Mouse (Mus musculus): ENCODE measurements around the gene Lbh. TPM values are rescaled to one million over a fixed set of nuclear protein-coding genes. Genes with fewer than 3 reads are reported as not detected.

Lbh gene
- polyA plus RNA-seq, 1 experiment, result 171 TPM

DNA sequence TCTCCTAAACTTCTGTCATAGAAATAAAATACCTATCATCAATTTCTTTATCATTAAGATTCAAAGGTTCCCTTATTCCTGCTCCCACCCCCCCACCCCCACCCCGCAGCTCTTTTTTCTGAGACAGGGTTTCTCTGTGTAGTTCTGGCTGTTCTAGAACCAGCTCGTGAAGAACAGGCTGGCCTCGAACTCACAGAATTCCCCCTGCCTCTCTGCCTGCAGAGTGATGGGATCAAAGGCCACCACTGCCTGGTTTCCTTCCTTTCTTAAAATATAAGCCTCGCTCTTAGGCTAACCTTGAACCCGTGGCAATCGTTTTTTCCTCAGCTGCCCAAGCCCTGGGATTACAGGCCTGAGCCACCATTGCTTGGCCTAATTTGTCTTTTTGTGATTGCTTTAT lies 26.5 kb upstream of the Lbh start:
- Histone ChIP-seq H3K27me3 (ENCODE audit: control insufficient read depth, insufficient read depth, low read length) (no peaks in the 10 kb centered on the region), H3K4me1 (ENCODE audit: control insufficient read depth, insufficient read depth, insufficient read length) (no peaks in the 10 kb centered on the region), H3K27ac (ENCODE audit: insufficient read depth, low read length) (no peak overlapping the region), H3K4me3 (ENCODE audit: extremely low read depth, insufficient read depth, insufficient read length) (no peak overlapping the region), H3K36me3 (ENCODE audit: control insufficient read depth, insufficient read depth, low read length) (no peaks in the 10 kb centered on the region)
- TF ChIP-seq CTCF (IDR thresholded peaks at IDR 0.05; ENCODE audit: extremely low read depth, insufficient read depth, insufficient read length, insufficient replicate concordance), result no peak
- TF ChIP-seq POLR2A (IDR thresholded peaks at IDR 0.05; ENCODE audit: low read depth, low read length), result no peak
- DNase-seq (ENCODE audit: low read depth in 1 of 2, low spot score in 2 of 2), result no peak
- WGBS, result 85% methylated on average over 6 of the region's 6 CpGs

- Histone ChIP-seq H3K4me1 (ENCODE audit: control insufficient read depth, insufficient read depth, insufficient read length) (no peaks in the 10 kb centered on the region), H3K27ac (ENCODE audit: insufficient read depth, low read length) (no peak overlapping the region), H3K36me3 (ENCODE audit: control insufficient read depth, insufficient read depth, low read length) (no peaks in the 10 kb centered on the region), H3K4me3 (ENCODE audit: extremely low read depth, insufficient read depth, insufficient read length) (no peak overlapping the region), H3K27me3 (ENCODE audit: control insufficient read depth, insufficient read depth, low read length) (no peaks in the 10 kb centered on the region)
- TF ChIP-seq CTCF (IDR thresholded peaks at IDR 0.05; ENCODE audit: extremely low read depth, insufficient read depth, insufficient read length, insufficient replicate concordance) (no peak), POLR2A (IDR thresholded peaks at IDR 0.05; ENCODE audit: low read depth, low read length) (no peak)
- WGBS, result 90% methylated on average over 3 of the region's 3 CpGs
- no peak for DNase-seq (ENCODE audit: low read depth in 1 of 2, low spot score in 2 of 2)
Measured at GRCm38 (mm10) chr17:72895506-72895905, 22.6 kb upstream of the Lbh start.

DNA sequence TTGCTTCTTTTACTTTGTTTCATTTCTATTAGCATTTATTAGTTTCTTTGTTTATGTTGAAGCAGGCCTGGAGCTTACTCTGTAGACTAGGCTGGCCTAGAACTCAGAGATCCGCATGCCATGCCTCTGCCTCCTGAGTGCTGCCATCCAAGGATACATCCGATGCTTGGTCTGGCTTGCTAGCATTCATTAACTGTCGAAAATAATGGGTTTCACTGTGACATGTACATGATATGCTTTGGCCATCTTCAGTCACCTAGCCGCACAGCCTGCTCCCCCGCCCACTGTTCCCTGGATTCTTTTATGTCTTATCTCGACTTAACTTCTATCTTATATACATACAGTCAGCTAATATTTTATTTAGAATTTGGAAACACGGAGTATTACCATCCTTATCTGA lies 21.0 kb upstream of the Lbh start:
- WGBS, result 89% methylated on average over 7 of the region's 7 CpGs
- H3K27ac ChIP-seq (ENCODE audit: insufficient read depth, low read length), result no peak overlapping the region
- no peak for TF ChIP-seq CTCF (IDR thresholded peaks at IDR 0.05; ENCODE audit: extremely low read depth, insufficient read depth, insufficient read length, insufficient replicate concordance)
- TF ChIP-seq POLR2A (IDR thresholded peaks at IDR 0.05; ENCODE audit: low read depth, low read length), result no peak
- H3K27me3 ChIP-seq (ENCODE audit: control insufficient read depth, insufficient read depth, low read length), result no peaks in the 10 kb centered on the region
- no peaks in the 10 kb centered on the region for H3K36me3 ChIP-seq (ENCODE audit: control insufficient read depth, insufficient read depth, low read length)
- DNase-seq (ENCODE audit: low read depth in 1 of 2, low spot score in 2 of 2), result no peak
- H3K4me3 ChIP-seq (ENCODE audit: extremely low read depth, insufficient read depth, insufficient read length), result no peak overlapping the region
- H3K4me1 ChIP-seq (ENCODE audit: control insufficient read depth, insufficient read depth, insufficient read length), result no peaks in the 10 kb centered on the region

- Histone ChIP-seq H3K4me3 (ENCODE audit: extremely low read depth, insufficient read depth, insufficient read length) (no peak overlapping the region), H3K27me3 (ENCODE audit: control insufficient read depth, insufficient read depth, low read length) (no peaks in the 10 kb centered on the region), H3K27ac (ENCODE audit: insufficient read depth, low read length) (no peak overlapping the region), H3K36me3 (ENCODE audit: control insufficient read depth, insufficient read depth, low read length) (no peaks in the 10 kb centered on the region), H3K4me1 (ENCODE audit: control insufficient read depth, insufficient read depth, insufficient read length) (peaks cover 3% of the 10 kb centered on the region; the same call in 1 of the 2 replicates)
- no peak for DNase-seq (ENCODE audit: low read depth in 1 of 2, low spot score in 2 of 2)
- TF ChIP-seq CTCF (IDR thresholded peaks at IDR 0.05; ENCODE audit: extremely low read depth, insufficient read depth, insufficient read length, insufficient replicate concordance) (no peak), POLR2A (IDR thresholded peaks at IDR 0.05; ENCODE audit: low read depth, low read length) (no peak)
- 93% methylated on average over 5 of the region's 5 CpGs for WGBS
Measured at GRCm38 (mm10) chr17:72897961-72898360, 20.1 kb upstream of the Lbh start.

- H3K4me3 ChIP-seq (ENCODE audit: extremely low read depth, insufficient read depth, insufficient read length), result no peak overlapping the region
- no peak for DNase-seq (ENCODE audit: low read depth in 1 of 2, low spot score in 2 of 2)
- H3K27me3 ChIP-seq (ENCODE audit: control insufficient read depth, insufficient read depth, low read length), result no peaks in the 10 kb centered on the region
- no peaks in the 10 kb centered on the region for H3K36me3 ChIP-seq (ENCODE audit: control insufficient read depth, insufficient read depth, low read length)
- peaks cover 8% of the 10 kb centered on the region; the same call in 1 of the 2 replicates for H3K4me1 ChIP-seq (ENCODE audit: control insufficient read depth, insufficient read depth, insufficient read length)
- H3K27ac ChIP-seq (ENCODE audit: insufficient read depth, low read length), result no peak overlapping the region
- WGBS, result 75% methylated on average over 3 of the region's 3 CpGs
- TF ChIP-seq POLR2A (IDR thresholded peaks at IDR 0.05; ENCODE audit: low read depth, low read length) (no peak), CTCF (IDR thresholded peaks at IDR 0.05; ENCODE audit: extremely low read depth, insufficient read depth, insufficient read length, insufficient replicate concordance) (no peak)
Measured at GRCm38 (mm10) chr17:72898775-72899174, 19.3 kb upstream of the Lbh start.

DNA sequence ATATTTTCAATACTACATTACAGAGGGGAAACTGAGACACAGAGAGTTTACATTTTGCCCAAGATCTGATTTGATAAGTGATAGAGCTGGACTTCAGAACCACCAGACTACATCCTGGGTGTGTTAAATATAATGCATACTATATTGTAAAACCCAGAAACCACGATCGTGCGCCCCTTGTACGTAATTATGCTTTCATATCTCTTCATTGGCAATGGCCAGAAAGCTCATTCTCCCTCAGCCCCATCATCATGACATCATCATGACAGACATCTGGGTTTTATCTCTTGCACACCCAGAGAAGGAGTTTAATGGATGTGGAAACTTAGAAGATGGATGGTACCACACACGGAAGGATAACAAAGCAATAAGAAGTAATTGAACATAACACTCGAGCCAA lies 17.1 kb upstream of the Lbh start:
- DNase-seq (ENCODE audit: low read depth in 1 of 2, low spot score in 2 of 2), result no peak
- WGBS, result 92% methylated on average over 6 of the region's 6 CpGs
- no peak for TF ChIP-seq POLR2A (IDR thresholded peaks at IDR 0.05; ENCODE audit: low read depth, low read length)
- TF ChIP-seq CTCF (IDR thresholded peaks at IDR 0.05; ENCODE audit: extremely low read depth, insufficient read depth, insufficient read length, insufficient replicate concordance), result no peak
- Histone ChIP-seq H3K36me3 (ENCODE audit: control insufficient read depth, insufficient read depth, low read length) (no peaks in the 10 kb centered on the region), H3K4me1 (ENCODE audit: control insufficient read depth, insufficient read depth, insufficient read length) (peaks cover 8% of the 10 kb centered on the region; the same call in 1 of the 2 replicates), H3K27me3 (ENCODE audit: control insufficient read depth, insufficient read depth, low read length) (no peaks in the 10 kb centered on the region), H3K27ac (ENCODE audit: insufficient read depth, low read length) (no peak overlapping the region), H3K4me3 (ENCODE audit: extremely low read depth, insufficient read depth, insufficient read length) (no peak overlapping the region)

- H3K4me3 ChIP-seq (ENCODE audit: extremely low read depth, insufficient read depth, insufficient read length), result no peak overlapping the region
- no peaks in the 10 kb centered on the region for H3K27me3 ChIP-seq (ENCODE audit: control insufficient read depth, insufficient read depth, low read length)
- H3K36me3 ChIP-seq (ENCODE audit: control insufficient read depth, insufficient read depth, low read length), result no peaks in the 10 kb centered on the region
- H3K4me1 ChIP-seq (ENCODE audit: control insufficient read depth, insufficient read depth, insufficient read length), result peaks cover 8% of the 10 kb centered on the region; the same call in 1 of the 2 replicates
- H3K27ac ChIP-seq (ENCODE audit: insufficient read depth, low read length), result no peak overlapping the region
- no peak for DNase-seq (ENCODE audit: low read depth in 1 of 2, low spot score in 2 of 2)
- TF ChIP-seq CTCF (IDR thresholded peaks at IDR 0.05; ENCODE audit: extremely low read depth, insufficient read depth, insufficient read length, insufficient replicate concordance) (no peak), POLR2A (IDR thresholded peaks at IDR 0.05; ENCODE audit: low read depth, low read length) (no peak)
- 80% methylated on average over 4 of the region's 4 CpGs for WGBS
Measured at GRCm38 (mm10) chr17:72901705-72902104, 16.4 kb upstream of the Lbh start.

Measured in spleen, adult 2 months (tissue).